Mouse (Mus musculus): Measurements from ENCODE around the gene Gxylt2. TPM values are rescaled to one million over a fixed set of nuclear protein-coding genes. Genes with fewer than 3 reads are reported as not detected.
A peak's percentile ranks its signal among the peaks of the same experiment; 100 is the strongest.

Gxylt2 gene
- polyA plus RNA-seq, 1 experiment from 2014 or later = 9.9 TPM

DNA sequence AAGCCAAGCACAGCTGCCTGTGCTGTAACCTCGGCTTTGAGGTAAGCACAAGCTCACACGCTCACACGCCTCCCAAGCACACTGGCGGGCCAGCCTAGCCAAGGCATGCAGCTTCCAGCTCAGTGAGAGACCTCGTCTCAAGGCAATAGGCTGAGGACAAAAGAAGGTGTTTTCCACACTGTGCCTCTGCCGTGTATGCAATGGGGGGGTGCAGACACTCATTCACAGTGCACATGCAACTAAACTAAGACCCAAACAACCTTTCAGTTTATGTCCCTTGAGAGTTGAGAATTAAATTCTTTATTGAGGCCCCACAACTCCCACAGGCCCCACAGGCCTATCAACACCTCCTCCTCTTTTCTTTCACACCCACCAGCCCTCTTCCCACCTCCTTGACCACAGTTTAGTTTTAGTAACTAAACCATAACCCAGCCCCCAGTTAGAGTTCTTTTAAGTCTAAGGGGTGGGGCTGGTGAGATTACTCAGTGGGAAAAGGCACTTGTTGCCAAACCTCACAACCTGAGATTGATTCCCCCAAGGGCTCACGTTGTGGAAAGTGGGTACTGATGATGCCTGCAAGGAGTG lies 119.9 kb downstream of the Gxylt2 start:
- no peaks in the 10 kb centered on the region for H3K9me3 ChIP-seq (replicated peaks; ENCODE audit: low read length)
- peaks cover 5% of the 10 kb centered on the region; the same call in 1 of the 2 replicates for H3K4me1 ChIP-seq (replicated peaks; ENCODE audit: insufficient read depth, low read length)
- H3K27ac ChIP-seq = no peak overlapping the region
- no peak overlapping the region for H3K4me2 ChIP-seq (ENCODE audit: low read length)
- DNase-seq (ENCODE audit: low spot score) = no peak
- no peak for ATAC-seq (replicated peaks; ENCODE audit: low FRiP score, low read depth)
- WGBS = 49% methylated on average over 7 of the region's 7 CpGs
- no peaks in the 10 kb centered on the region for H3K36me3 ChIP-seq (ENCODE audit: insufficient read depth, low read length)
- no peak overlapping the region for H3K9ac ChIP-seq (ENCODE audit: low read depth, low read length)
- no peaks in the 10 kb centered on the region for H3K27me3 ChIP-seq (ENCODE audit: insufficient read depth, low read length)
- no peak overlapping the region for H3K4me3 ChIP-seq (replicated peaks; ENCODE audit: low read depth, low read length)
- no peak for TF ChIP-seq CTCF (IDR thresholded peaks at IDR 0.05; ENCODE audit: low read depth)

DNA sequence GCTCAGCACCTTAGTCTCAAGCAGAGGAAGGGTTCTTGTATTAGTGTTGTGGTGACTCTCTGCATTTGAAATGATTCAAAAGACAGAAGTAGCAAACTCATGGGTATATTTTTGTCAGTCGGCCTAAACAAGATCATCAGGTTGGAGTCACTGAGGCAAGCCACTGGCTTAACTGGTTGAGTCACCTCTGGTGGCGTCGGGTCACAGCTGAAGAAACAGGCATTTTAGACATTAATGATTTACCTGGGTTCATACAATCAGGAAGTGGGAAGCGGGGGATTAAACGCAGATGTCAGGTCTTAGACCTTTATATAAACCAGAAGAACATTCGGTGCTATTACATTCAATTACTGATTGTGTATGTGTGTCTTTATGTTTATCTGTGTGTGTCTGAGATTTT lies 121.5 kb downstream of the Gxylt2 start:
- Histone ChIP-seq H3K27ac (peak overlapping the region; percentile 75), H3K4me2 (ENCODE audit: low read length) (no peak overlapping the region), H3K27me3 (ENCODE audit: insufficient read depth, low read length) (no peaks in the 10 kb centered on the region), H3K4me1 (replicated peaks; ENCODE audit: insufficient read depth, low read length) (peaks cover 5% of the 10 kb centered on the region; the same call in 1 of the 2 replicates), H3K36me3 (ENCODE audit: insufficient read depth, low read length) (no peaks in the 10 kb centered on the region), H3K4me3 (replicated peaks; ENCODE audit: low read depth, low read length) (no peak overlapping the region), H3K9me3 (replicated peaks; ENCODE audit: low read length) (no peaks in the 10 kb centered on the region), H3K9ac (ENCODE audit: low read depth, low read length) (no peak overlapping the region)
- DNase-seq (ENCODE audit: low spot score) (peak; percentile 62), ATAC-seq (replicated peaks; ENCODE audit: low FRiP score, low read depth) (peak; percentile 84)
- TF ChIP-seq CTCF (IDR thresholded peaks at IDR 0.05; ENCODE audit: low read depth) = no peak
- 41% methylated on average over 6 of the region's 6 CpGs for WGBS

DNA sequence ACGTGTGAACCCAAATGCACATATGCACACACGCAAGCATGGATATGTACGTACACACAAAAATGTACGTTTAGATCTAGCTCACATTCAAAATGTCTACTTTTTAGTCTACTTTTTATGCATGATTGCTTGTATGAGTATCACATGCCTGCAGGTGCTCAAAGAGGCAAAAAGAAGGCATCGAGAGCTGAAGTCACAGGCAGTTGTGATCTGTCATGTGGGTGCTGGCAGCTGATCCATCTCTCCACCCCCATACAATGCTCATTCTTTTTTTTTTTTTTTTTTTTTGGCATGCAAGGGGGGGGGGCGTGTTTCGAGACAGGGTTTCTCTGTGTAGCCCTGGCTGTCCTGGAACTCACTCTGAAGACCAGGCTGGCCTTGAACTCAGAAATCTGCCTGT lies 124.0 kb downstream of the Gxylt2 start:
- Histone ChIP-seq H3K4me2 (ENCODE audit: low read length) (no peak overlapping the region), H3K4me1 (replicated peaks; ENCODE audit: insufficient read depth, low read length) (peaks cover 5% of the 10 kb centered on the region; the same call in 1 of the 2 replicates), H3K9ac (ENCODE audit: low read depth, low read length) (no peak overlapping the region), H3K27me3 (ENCODE audit: insufficient read depth, low read length) (no peaks in the 10 kb centered on the region), H3K27ac (no peak overlapping the region), H3K36me3 (ENCODE audit: insufficient read depth, low read length) (no peaks in the 10 kb centered on the region), H3K9me3 (replicated peaks; ENCODE audit: low read length) (no peaks in the 10 kb centered on the region), H3K4me3 (replicated peaks; ENCODE audit: low read depth, low read length) (no peak overlapping the region)
- no peak for TF ChIP-seq CTCF (IDR thresholded peaks at IDR 0.05; ENCODE audit: low read depth)
- no peak for DNase-seq (ENCODE audit: low spot score)
- 85% methylated on average over 7 of the region's 7 CpGs for WGBS
- ATAC-seq (replicated peaks; ENCODE audit: low FRiP score, low read depth) = no peak

DNA sequence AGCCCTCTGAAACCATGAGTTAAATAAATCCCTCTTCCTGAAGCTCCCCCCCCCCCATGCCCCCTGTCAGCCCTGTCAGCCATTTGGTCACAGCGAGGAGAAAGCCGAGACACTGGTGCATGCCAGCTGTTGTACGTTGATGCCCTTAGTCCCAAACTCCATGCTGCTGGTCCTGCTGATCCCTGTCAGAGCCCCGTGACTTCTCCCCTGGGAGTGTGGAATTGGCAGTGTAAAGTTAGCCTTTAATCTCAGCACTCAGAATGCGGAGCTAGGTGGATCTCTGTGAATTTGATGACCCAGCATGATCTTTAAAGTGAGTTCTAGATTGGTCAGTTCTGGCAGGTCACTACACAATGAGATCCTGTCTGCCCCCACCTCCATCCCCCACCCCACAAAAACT lies 125.2 kb downstream of the Gxylt2 start:
- Histone ChIP-seq H3K4me2 (ENCODE audit: low read length) (no peak overlapping the region), H3K9me3 (replicated peaks; ENCODE audit: low read length) (no peaks in the 10 kb centered on the region), H3K36me3 (ENCODE audit: insufficient read depth, low read length) (no peaks in the 10 kb centered on the region), H3K4me1 (replicated peaks; ENCODE audit: insufficient read depth, low read length) (peaks cover 5% of the 10 kb centered on the region; the same call in 1 of the 2 replicates), H3K27ac (no peak overlapping the region), H3K4me3 (replicated peaks; ENCODE audit: low read depth, low read length) (no peak overlapping the region), H3K9ac (ENCODE audit: low read depth, low read length) (no peak overlapping the region), H3K27me3 (ENCODE audit: insufficient read depth, low read length) (no peaks in the 10 kb centered on the region)
- no peak for TF ChIP-seq CTCF (IDR thresholded peaks at IDR 0.05; ENCODE audit: low read depth)
- DNase-seq (ENCODE audit: low spot score) = no peak
- 73% methylated on average over 5 of the region's 5 CpGs for WGBS
- ATAC-seq (replicated peaks; ENCODE audit: low FRiP score, low read depth) = no peak

DNA sequence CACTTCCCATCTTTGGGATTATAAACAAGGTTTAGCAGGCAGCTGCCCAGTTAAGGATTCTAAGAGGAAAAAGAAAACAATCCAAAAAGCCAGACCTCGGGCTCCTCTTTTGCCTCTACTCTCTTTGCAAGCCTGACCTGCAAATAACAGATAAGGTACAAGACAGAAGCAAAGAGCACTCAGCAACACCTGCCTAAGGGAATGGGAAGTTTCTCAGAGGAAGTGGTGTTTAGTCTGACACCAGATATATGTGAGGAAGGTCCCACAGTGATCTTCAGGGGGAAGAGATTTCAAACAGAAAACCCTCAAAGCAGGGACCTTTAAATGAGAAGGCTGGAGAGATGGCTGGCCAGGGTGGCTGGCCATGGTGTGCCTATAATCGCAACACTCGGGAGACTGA lies 126.7 kb downstream of the Gxylt2 start:
- DNase-seq (ENCODE audit: low spot score) = no peak
- H3K4me1 ChIP-seq (replicated peaks; ENCODE audit: insufficient read depth, low read length) = peaks cover 5% of the 10 kb centered on the region; the same call in 1 of the 2 replicates
- no peak overlapping the region for H3K9ac ChIP-seq (ENCODE audit: low read depth, low read length)
- H3K4me3 ChIP-seq (replicated peaks; ENCODE audit: low read depth, low read length) = no peak overlapping the region
- no peak overlapping the region for H3K27ac ChIP-seq
- no peak for ATAC-seq (replicated peaks; ENCODE audit: low FRiP score, low read depth)
- no peaks in the 10 kb centered on the region for H3K9me3 ChIP-seq (replicated peaks; ENCODE audit: low read length)
- WGBS = 77% methylated on average over 3 of the region's 3 CpGs
- H3K27me3 ChIP-seq (ENCODE audit: insufficient read depth, low read length) = no peaks in the 10 kb centered on the region
- no peak for TF ChIP-seq CTCF (IDR thresholded peaks at IDR 0.05; ENCODE audit: low read depth)
- no peak overlapping the region for H3K4me2 ChIP-seq (ENCODE audit: low read length)
- peaks cover 8% of the 10 kb centered on the region; the same call in 1 of the 2 replicates for H3K36me3 ChIP-seq (ENCODE audit: insufficient read depth, low read length)

DNA sequence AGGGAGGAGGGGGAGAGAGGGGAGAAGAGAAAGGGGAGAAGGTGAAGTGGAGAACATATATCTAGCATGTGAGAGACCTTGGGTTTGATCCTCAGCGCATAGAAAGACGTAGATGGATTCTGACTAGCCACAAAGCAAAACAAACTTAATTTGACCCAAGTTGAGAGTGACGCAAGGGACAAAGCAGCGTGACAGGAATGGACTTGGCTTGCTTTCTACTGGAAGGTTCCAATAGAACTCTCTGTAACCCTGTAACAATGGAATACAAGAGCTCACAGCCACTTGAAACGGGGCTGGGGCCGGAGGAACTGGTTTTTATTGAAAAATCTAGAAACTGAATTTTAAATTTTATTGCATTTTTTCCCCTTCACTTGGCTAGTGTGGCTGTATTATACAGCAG lies 127.2 kb downstream of the Gxylt2 start:
- ATAC-seq (replicated peaks; ENCODE audit: low FRiP score, low read depth) (no peak), DNase-seq (ENCODE audit: low spot score) (no peak)
- Histone ChIP-seq H3K4me3 (replicated peaks; ENCODE audit: low read depth, low read length) (no peak overlapping the region), H3K4me1 (replicated peaks; ENCODE audit: insufficient read depth, low read length) (peaks cover 4% of the 10 kb centered on the region; the same call in 1 of the 2 replicates), H3K9ac (ENCODE audit: low read depth, low read length) (no peak overlapping the region), H3K27ac (no peak overlapping the region), H3K36me3 (ENCODE audit: insufficient read depth, low read length) (peaks cover 10% of the 10 kb centered on the region; the same call in 1 of the 2 replicates), H3K27me3 (ENCODE audit: insufficient read depth, low read length) (no peaks in the 10 kb centered on the region), H3K9me3 (replicated peaks; ENCODE audit: low read length) (no peaks in the 10 kb centered on the region), H3K4me2 (ENCODE audit: low read length) (no peak overlapping the region)
- WGBS = 84% methylated on average over 6 of the region's 6 CpGs
- no peak for TF ChIP-seq CTCF (IDR thresholded peaks at IDR 0.05; ENCODE audit: low read depth)

DNA sequence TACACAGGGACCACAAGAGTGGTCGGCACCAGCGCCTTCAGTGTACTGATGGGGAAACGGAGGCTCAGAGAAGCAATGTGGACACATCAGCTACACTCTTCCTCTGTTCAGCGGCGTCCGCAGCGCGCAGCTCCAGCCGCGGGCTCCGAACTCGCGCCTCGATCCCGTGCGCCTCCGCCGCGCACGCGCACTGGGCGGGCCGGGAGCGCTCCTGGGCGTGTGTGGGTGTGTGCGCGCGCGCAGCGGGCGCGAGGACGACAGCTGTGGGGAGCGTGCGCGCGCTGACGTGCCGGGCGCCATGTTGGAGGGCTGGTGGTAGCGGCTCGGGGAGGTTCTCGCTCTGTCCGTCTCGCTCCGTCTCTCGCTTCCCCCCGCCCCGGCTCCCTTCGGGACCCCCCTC lies 128.8 kb downstream of the Gxylt2 start, which contains the start of gene Ppp4r2:
Ppp4r2 (plus strand) TSS at position 268 of the 400 bp plus-strand sequence.
- Histone ChIP-seq H3K27ac (peak within 1 kb of the TSS; percentile 87), H3K4me1 (replicated peaks; ENCODE audit: insufficient read depth, low read length) (no peaks in the 10 kb centered on the region), H3K4me3 (replicated peaks; ENCODE audit: low read depth, low read length) (peak within 1 kb of the TSS; percentile 83), H3K27me3 (ENCODE audit: insufficient read depth, low read length) (no peaks in the 10 kb centered on the region), H3K9me3 (replicated peaks; ENCODE audit: low read length) (no peaks in the 10 kb centered on the region), H3K36me3 (ENCODE audit: insufficient read depth, low read length) (peaks cover 10% of the 10 kb centered on the region; the same call in 1 of the 2 replicates), H3K4me2 (ENCODE audit: low read length) (peak within 1 kb of the TSS; percentile 58), H3K9ac (ENCODE audit: low read depth, low read length) (peak within 1 kb of the TSS; percentile 91)
- TF ChIP-seq CTCF (IDR thresholded peaks at IDR 0.05; ENCODE audit: low read depth) = no peak
- DNase-seq (ENCODE audit: low spot score) (peak; percentile 91), ATAC-seq (replicated peaks; ENCODE audit: low FRiP score, low read depth) (peak; percentile 95)
- WGBS = under 1% methylated on average over 39 of the region's 50 CpGs
